Mouse (Mus musculus) heart, postnatal 14 days (tissue): ENCODE measurements at regions not wholly inside any gene's neighbourhood (a gene's known extent, or its start where the extent isn't known, plus 50 kb on each side); places are given as distances from the start of the nearest gene placed in this dataset.

Source experiments
- DNase-seq, 2 experiments: peaks; one replicate each; pipeline ENCODE4 v3.0.0; 2021 to 2022
- intact Hi-C: fragments of 180-260 bp; cut with DNase I; formaldehyde crosslinking; loops from one replicate; pipeline ENCODE4 v1.15.1; 2025

GRCm38 (mm10) chr14:45714311-45714710, 56.4 kb upstream of the Ddhd1 start:
- intact Hi-C loops: no loop called here
- DNase-seq: peak; percentile 4 to 18

GRCm38 (mm10) chr14:45714786-45715185, 56.8 kb upstream of the Ddhd1 start:
- intact Hi-C loops: no loop called here
- DNase-seq: no peak

GRCm38 (mm10) chr14:45716100-45716499, 58.2 kb upstream of the Ddhd1 start:
- no peak for DNase-seq
- intact Hi-C loops: no loop called here

- DNase-seq: no peak
- intact Hi-C loops: no loop called here
Measured at GRCm38 (mm10) chr14:45722887-45723286, 64.9 kb upstream of the Ddhd1 start.

GRCm38 (mm10) chr14:45724341-45724740, 66.4 kb upstream of the Ddhd1 start:
- intact Hi-C loops: no loop called here

GRCm38 (mm10) chr14:45734530-45735410, 76.8 kb upstream of the Ddhd1 start:
- DNase-seq: no peak
- intact Hi-C loops: no loop called here

More at GRCm38 (mm10) chr14:45724341-45724740, 66.4 kb upstream of the Ddhd1 start:
- DNase-seq: no peak

- DNase-seq: no peak
- intact Hi-C loops: no loop called here
Measured at GRCm38 (mm10) chr14:45737966-45738365, 80.0 kb upstream of the Ddhd1 start.

- no peak for DNase-seq
- intact Hi-C loops: no loop called here
Measured at GRCm38 (mm10) chr14:45739638-45740037, 81.7 kb upstream of the Ddhd1 start.

GRCm38 (mm10) chr14:45740662-45741061, 82.7 kb upstream of the Ddhd1 start:
- no peak for DNase-seq
- intact Hi-C loops: no loop called here

GRCm38 (mm10) chr14:45746176-45746575, 88.2 kb upstream of the Ddhd1 start:
- intact Hi-C loops: no loop called here
- DNase-seq: no peak

GRCm38 (mm10) chr14:45757376-45757775, 99.4 kb upstream of the Ddhd1 start:
- no peak for DNase-seq
- intact Hi-C loops: no loop called here

- no peak for DNase-seq
- intact Hi-C loops: loop anchor here (10.0 kb wide), 1 partner anchor 66 kb away; no protein-coding TSS in a partner anchor
Measured at GRCm38 (mm10) chr14:45760890-45761680, 103.1 kb upstream of the Ddhd1 start.

- intact Hi-C loops: loop anchor here (10.0 kb wide), 1 partner anchor 69 kb away; no protein-coding TSS in a partner anchor
- no peak for DNase-seq
Measured at GRCm38 (mm10) chr14:45764231-45764630, 106.3 kb upstream of the Ddhd1 start.

GRCm38 (mm10) chr14:45766582-45766981, 108.6 kb upstream of the Ddhd1 start:
- intact Hi-C loops: loop anchor here (10.0 kb wide), 1 partner anchor 72 kb away; no protein-coding TSS in a partner anchor

GRCm38 (mm10) chr14:45772665-45773277, 114.8 kb upstream of the Ddhd1 start:
- intact Hi-C loops: loop anchor here (2.0 to 10.0 kb wide), 4 partner anchors 208 to 950 kb away; partner anchors contain the start of gene Ptger2
- DNase-seq: peak; percentile 57 to 70

More at GRCm38 (mm10) chr14:45766582-45766981, 108.6 kb upstream of the Ddhd1 start:
- DNase-seq: no peak

GRCm38 (mm10) chr14:45773326-45773725, 115.4 kb upstream of the Ddhd1 start:
- DNase-seq: no peak
- intact Hi-C loops: loop anchor here (2.0 to 10.0 kb wide), 4 partner anchors 209 to 949 kb away; partner anchors contain the start of gene Ptger2

GRCm38 (mm10) chr14:45781850-45782249, 123.9 kb upstream of the Ddhd1 start:
- DNase-seq: no peak
- intact Hi-C loops: no loop called here

GRCm38 (mm10) chr14:45794980-45795379, 137.0 kb upstream of the Ddhd1 start:
- DNase-seq: no peak
- intact Hi-C loops: no loop called here

- peak; percentile 36 to 57 for DNase-seq
- intact Hi-C loops: no loop called here
Measured at GRCm38 (mm10) chr14:45796665-45797319, 138.8 kb upstream of the Ddhd1 start.

GRCm38 (mm10) chr14:45797320-45797696, 139.4 kb upstream of the Ddhd1 start:
- intact Hi-C loops: no loop called here

More at GRCm38 (mm10) chr14:45797320-45797696, 139.4 kb upstream of the Ddhd1 start:
- DNase-seq: peak in 1 of 2 experiments; percentile 2
